Mouse (Mus musculus) forelimb bud, embryonic 11.5 days (tissue): ENCODE measurements around the gene Efemp1.
A peak's percentile ranks its signal among the peaks of the same experiment; 100 is the strongest.

ENCODE experiments used
- DNase-seq: peaks from one replicate; pipeline ENCODE4 v3.0.0-alpha.2; 2012; ENCODE audit warnings: low read depth, low spot score

Gene Efemp1

DNA sequence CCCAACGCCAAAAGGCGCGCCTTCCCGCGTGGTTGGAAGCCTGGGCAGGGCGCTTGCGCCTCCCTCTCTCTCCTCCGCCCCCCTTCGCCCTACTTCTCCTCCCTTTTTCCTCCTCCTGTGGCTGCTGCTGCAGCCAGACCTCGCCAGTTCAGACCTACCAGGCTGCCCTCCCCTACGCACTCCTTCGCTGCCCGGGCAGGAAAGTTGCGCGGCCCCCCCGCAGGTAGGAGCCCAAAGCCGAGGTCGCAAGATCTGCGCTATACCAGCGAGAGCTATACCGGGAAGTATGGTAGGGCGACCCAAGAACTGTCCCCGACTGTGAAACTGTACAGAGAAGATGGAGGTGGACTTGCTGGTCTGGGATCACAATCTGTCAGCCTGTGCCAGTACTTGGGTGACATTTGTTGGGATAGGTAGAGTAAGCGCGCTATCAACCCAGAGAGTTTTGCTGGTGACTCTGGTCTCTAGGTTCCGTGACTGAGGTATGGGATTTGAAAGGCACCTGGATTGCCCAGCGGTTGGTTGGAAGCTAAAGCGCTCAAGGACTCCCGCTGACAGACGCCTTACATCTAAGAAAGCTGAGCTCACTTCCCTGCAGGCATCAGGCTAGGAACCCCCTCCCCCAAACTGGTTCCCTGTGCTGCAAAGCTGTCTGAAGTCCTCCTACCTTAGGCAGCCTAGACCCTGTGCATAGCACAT is at the start of gene Efemp1:
Gene Efemp1, plus strand, starts transcription at position 103 of the 699 bp plus-strand sequence.
- peak; percentile 43 for DNase-seq

DNA sequence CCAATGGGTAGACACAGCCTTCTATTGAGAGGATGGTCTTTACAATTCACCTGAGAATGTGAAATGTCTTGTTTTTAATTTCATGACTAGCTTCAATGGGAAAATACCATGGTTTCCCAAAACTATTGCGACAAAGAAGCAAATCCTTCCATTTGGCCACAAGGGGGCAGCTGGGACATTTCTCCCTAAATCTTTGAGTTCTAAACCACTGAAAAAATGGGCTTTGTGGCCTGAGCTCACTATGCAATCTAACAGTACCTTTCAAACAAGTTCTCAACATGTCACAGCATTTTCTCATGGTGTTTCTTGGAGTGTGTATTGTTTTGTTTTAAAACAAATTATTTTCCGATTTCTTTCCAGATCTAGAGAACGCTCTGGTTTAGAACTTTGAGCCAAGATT is 44.3 kb upstream of the Efemp1 start:
- DNase-seq = peak; percentile 51

DNA sequence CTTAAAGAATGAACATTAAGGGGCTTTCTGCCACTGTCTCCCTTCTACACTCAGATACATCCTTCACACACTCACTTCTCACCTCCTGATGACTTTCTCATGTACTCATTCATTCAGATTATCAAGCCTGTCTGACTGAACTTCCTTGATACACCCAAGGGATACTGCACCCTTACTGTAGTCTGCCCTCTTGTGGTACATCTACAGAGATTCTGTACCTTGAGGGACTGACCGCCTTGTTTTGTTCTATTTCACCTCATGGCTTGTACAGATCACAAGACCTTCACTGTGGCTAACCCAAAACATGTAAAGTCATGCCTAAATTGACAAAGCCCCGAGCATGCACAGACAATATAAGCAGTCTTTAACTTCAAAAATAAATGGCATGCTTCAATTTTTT is 41.1 kb upstream of the Efemp1 start:
- DNase-seq = no peak

DNA sequence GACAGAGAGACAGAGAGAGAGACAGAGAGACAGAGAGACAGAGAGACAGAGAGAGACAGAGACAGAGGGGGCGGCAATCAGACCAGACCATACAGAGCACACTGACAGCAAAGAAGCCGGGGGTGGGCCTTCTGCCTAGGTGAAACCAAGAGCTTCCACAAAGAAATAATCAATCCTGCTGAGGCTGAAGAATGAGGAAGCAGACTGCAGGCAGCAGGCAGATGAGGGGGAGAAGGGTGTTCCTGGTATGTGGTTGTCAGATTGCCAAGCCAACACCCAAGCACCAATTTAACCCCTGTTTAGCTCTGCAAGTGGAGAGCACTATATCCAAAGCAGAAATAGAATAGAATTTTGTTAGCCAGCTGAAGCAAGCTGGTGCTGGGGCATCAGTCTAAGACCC is 40.4 kb upstream of the Efemp1 start:
- DNase-seq = no peak

DNA sequence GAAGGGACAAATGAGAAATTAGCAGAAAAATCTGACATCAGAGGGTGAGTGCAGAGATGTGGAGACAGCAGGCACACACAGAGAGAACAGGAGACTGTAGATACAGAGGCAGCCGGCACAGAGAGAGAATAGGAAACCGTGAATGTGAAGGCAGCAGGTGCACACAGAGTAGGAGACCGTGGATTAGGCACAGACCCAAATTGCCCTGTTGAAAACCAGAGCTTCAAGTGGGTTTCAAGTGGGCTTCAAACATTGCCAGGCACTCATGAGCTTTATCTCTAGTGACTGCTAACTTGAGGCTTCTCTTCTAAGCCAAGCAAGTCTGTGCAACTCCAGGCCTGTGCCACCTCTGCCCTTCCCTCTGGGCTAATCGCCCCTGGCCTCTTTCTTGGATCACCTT is 35.6 kb upstream of the Efemp1 start:
- DNase-seq = no peak

DNA sequence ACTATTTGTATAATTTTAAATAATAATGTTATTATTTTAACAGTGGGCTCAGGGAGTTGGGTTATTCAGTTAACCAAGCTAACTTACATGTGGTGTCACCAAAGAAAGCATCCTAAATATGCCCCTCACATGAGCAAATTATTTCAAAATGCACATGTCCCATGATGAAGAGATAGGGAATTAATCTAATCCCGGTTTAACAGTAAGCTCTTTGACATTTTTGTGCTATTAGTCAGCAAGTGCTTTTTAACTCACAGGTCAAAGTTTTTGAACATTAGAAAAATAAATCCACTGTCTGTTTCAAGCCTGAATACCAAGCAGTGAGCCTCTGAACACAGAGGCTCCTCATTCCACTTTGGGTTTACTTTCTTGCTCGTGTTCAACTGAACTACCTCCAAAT is 26.1 kb upstream of the Efemp1 start:
- DNase-seq = no peak

DNA sequence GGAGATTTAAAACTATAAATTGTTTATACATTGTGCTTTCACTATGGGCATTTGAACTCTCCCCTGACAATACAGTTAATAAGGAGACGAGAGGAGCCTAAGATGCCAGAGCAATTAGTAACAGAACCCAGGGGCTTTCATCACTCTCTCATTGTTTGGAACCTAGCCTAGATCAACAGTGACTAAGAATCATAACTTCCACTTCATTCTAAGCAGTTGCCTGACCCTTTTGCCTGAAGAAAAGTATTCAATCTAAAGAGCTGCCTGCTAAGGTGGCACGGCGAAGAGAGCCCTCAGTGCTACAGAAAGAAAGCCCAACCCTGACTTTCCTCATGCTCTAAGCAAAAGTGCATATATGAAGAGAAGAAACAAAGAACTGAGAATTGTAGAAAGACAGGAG is 19.2 kb upstream of the Efemp1 start:
- DNase-seq = no peak

DNA sequence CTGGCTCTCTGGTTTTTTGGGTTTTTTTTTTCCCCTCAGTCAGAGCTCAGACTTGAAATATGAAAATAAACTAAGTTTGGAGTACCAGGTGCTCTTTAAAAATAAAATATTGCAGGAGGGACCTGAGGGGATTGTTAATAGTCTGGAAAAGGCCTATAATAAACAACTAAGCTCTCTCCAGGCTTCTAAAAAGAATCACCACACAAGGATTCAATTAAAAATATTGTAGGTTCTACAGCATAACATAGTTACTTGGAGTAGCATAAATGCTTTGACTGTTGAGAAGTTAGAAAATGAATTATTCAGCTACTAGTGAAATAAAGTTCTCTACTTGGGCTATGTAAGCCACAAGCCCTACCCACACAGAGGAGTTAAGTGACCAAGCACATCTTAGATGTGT is 17.9 kb upstream of the Efemp1 start:
- no peak for DNase-seq

DNA sequence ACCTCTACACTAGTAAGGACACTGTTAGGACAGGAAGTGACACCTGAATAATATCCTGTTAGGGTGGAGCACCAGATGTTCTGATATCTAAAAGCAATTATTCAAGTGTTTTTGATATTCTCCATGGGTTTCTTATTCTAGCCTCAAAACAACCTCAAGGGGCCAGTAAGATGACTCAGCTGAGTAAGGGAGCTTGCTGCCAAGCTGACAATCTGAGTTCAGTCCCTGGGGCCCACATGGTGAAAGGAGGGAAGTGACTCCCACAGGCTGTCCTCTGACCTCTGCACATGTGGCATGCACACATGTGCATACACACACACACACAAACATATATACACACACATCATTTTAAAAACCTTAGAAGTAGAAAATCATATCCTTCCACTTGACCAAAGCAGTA is 3.2 kb upstream of the Efemp1 start:
- no peak for DNase-seq

DNA sequence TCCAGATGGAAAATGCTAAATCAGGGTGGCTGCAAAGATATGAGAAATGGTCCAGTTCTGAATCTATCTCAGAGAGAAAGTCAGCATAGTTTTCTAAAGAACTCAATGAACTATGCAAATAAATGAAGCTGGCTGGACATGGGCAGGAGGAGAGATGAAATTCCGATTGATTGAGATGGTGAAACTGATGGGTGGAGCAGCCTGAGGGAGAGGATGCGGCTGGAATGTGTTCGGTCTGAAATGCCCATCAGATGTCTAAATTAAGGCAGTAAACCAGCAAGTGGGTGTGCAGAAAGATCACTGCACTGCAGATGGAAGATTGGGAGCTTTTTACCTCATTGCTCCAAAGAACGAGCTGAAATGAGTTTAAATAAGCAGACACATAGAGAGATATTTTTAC is 1.4 kb upstream of the Efemp1 start:
- DNase-seq = no peak

DNA sequence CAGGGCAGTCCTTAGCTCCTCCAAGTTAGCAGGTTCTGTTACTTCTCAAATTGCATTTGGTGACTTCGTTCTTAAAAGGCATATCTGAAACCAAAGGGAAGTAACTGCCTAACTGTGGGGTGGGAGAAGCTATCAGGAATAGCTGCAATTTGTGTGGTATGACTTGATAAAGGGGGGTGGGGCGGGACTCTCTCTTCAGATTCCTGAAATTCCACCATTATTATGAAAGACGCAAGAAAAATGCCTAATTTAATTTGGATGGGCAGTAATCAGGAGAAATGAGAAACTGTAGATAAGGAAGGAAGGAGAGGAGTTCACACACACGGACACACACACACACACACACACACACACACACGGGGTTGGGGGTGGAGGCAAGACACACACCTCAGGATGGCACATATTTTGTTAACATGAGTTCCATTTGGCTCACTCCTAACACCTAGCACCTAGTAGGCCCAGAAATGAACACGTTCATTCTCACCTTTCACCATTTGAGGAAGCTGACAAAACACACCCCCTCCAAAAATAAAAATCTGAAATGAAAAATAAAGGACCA is 564 bp upstream of the Efemp1 start:
- DNase-seq = no peak

DNA sequence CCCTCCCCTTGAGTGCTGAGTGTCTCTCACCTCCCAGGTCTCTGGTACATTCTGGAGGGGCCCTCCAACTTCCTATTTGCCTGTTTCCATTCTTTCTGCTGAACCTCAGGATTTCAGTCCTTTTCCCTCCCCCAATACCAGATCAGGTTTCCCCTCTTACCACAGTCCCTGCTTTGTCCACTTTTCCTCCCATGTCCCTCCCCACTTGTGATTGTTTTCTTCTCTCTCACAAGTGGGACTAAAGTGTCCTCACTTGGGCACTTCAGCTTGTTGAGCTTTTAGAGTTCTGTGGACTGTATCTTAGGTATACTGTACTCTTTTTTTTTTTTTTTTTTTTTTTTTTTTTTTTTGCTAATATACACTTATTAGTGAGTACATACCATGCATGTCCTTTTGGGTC is 6.1 kb downstream of the Efemp1 start:
- DNase-seq = no peak

DNA sequence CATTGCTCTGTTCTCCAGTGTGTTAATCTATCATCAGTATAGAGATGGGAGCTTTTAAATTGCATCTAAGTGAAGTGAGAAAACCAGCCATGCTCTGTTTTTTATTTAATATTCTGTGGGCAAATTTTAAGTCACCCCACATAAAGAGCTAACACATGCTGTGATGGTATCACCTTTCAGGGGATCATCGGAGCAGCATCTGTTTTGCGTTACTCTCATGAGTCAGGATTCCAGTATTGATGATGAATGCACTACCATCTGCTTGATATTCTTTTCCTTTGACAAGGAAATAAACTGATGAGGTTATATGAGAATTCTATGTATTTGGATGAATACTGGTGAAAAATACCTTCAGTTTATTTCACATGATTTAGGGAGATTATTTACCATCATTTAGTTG is 16.1 kb downstream of the Efemp1 start:
- peak; percentile 63 for DNase-seq

DNA sequence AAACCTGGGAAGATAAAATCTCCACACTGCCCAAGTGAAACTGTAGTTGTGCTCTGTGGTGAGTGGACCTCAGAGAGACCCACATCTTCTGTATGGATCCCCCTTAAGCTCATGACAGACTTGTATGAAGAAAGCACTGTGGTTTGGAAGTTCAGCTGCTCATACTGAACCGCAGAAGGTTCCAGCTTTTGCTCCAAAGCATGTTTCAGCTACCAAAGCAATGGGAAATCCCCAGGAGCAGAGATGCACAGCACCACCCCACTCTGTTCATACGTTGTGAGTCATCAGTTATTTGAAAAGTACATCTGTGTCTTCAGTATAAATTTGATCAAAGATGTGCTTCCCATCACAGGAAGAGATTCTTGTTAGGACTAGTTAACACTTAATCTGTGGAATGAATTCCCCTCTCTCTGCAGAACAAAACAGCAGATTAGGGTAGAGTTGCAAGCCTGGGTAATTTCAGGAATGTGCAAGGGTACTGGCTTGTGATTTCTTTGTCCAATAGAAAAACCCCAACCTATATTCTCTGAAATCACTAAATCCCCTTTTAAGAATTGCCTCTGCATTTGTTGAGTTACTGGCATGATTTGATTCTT is 28.5 kb downstream of the Efemp1 start:
- DNase-seq = no peak

DNA sequence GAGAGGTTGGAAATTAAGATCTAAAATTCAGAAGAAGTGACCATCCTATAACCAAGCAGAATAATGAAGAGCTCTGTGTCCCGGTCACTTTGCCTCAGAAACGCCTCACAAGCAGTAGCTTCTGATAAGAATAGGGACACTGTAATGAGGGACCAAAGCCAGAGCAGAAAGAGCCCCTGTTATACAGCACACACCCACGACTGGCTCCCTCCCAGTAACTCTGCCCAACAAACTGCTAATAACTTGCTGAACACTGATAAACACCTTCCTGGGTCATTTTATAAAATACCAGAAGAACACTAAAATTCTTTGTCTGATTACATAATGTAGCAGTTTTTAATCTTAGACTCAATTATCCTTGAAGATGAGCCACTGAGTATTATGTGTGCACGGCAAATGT is 30.1 kb downstream of the Efemp1 start:
- no peak for DNase-seq

DNA sequence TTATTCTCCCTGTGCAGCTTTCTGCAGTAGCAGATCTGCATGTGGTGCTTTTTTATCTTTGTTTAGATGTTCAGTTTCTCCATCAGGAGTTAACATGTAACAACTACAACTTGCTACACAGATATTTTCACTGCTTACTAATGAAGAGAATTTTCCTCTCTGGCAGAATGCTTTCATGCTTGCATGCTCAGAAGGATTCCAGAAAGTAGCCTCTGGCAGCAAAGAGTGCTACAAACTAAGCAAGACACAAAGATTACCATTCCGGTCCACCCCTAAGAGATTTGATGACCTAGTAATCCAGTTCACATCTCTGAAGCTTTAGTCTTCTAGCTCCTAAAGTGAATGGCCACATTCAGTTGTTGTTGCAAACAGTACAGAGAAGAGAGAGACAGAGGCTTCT is 36.5 kb downstream of the Efemp1 start:
- no peak for DNase-seq

DNA sequence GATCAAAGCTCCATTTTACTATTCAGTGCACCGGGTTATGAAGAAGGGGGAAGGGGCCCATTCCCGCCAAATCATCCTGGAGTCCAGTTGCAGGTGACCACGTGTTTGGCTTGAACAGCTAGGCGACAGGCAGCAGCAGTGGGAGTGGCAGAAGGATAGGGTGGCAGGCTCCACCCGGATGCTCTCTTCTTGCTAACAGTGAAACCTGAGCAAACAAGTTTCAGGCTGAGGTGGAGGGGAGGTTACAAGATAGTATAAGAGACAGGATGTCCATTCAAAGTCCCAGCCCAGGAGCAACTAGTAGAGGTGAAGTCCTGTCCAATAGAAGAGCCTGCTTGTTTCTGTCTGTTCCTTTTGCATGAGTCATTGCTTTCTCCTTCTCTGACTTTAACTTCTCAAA is 38.5 kb downstream of the Efemp1 start:
- no peak for DNase-seq

DNA sequence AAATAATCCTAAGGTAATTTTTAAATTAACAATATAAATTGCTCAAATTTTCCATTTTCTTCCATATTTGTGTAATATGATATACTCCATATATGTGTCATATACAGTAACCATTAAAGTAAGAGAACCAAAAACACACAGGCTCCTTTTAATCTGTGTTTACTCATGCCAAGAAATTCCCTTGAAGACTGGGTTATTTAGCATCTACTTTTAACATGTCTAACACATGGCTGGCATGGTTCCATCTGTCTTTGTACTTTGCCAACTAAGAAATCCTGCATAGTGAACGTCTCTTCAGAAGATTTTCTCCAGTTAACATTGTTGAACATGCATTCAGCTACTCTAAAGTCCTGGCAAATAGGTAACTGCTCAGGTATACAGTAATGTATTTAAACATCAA is 46.4 kb downstream of the Efemp1 start:
- no peak for DNase-seq

DNA sequence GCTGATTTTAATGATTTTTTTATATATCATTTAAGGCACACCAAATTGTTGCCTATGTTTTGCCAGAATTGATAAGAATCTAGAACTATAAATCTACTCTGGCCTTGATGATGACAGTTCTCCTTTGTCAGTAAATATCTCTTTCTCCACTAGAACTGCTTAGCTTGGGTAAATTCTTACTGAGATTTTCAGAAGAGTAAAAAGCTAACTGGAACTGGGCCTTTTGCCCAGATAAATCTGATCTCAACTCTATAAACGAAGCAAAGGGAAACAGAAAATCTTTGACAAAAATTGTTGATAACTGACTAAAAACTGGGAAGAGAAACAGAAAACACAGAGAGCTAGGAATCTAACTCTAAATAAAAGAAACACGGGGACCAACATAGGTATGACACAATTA is 51.6 kb downstream of the Efemp1 start:
- no peak for DNase-seq

DNA sequence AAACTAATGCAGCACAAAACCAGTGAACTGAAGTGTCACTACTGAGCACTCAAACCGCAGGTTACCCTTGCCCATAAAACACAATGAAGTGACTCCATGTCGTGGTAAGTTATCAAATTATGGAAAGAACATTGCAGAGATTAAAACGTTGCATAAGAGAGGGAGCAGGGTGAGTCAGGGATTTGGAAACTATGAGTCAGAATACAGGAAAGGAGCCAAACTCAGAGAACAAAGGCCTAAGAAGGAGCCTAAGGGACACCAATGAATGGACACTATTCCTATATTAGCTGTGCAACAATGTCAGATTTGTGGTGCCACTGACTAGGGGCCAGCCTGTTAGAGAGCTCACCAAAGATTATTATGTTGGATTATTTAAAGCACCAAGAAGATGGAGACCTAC is 53.3 kb downstream of the Efemp1 start:
- no peak for DNase-seq

DNA sequence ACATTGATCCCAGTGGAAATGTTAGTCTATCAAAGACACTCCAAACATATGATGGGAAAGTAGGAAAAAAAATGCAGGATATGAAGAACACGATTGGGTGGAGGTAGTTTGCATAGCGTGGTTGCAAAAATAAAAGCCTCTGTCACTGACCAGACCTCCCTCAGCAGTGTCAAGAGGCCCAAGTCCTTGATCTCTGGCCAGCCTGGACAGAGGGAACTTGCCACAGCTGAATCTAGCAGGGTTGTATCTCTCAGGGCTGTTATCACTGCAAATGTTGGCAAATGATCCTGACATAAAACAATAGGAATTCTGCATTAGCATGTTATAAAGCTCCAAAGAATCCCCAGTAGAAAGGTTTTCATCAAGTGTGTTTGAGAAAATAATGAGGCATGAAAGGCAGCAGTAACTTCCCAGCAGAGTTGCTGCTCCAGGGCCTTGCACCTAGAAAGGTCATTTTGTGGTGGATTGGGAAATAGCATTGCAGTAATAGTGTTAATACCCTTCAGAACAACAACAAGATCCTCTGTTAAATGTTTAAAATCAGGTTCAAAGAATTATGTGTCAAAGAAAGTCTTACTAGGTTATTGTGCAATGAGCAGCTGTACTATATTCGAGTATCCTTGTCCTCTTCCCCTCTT is 56.0 kb downstream of the Efemp1 start:
- DNase-seq = no peak

DNA sequence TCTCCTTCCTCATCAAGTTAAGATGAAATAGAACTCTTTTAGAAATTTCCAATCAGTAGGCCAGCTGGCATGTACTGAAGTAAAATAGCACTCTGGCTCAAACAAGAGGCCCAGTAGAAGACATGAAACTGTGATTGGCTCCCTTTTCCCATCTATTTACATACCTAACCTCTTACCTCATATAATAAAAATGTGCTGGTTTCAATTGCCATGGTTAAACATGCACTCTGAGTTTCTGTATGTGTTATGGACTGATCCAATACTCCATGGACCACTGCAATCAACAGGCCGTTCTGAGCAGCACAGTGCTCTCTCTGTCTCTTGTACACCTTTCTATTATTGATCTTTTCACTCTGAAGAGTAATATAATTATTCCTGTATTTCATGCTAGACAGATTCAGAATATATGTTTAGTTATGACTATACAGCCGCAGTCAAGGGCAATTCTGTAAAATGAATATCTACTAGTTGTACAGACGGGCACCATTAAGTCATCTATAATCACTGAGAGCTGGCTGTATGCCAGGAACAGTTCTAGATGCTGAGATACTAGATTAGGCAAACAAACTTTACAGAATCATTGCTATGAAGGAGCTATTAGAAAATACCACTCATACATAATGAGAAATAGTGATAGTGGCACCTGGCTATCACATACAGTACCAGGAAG is 59.6 kb downstream of the Efemp1 start:
- no peak for DNase-seq
